Mouse (Mus musculus) v-Abl transformed pro-B cells (cell line): ENCODE data around the gene Psat1.

ENCODE experiments used
- in situ Hi-C, 2 experiments: fragments of 400-800 bp; cut with MboI; formaldehyde crosslinking; loops; one replicate each; pipeline ENCODE4 v1.15.1; 2025; ENCODE audit not compliant: unreplicated experiment in 2 of 2

The Psat1 gene

DNA sequence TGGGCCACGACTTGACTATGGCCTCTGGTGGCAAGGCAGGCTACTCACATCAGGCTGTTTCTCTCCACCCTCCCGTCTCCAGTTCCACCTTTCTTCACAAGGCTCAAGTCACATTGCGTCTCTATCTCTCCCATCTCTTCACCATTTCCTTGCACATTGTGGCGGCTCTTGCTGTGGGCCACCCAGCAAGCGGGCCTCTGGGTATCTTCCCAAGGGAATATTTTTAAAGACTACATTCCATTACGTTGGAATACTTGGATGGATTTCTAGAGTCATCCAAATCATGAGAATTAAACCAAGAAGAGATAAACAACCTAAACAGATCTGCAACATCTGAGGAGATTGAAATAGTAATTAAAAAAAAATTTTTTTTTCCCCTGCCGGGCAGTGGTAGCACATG is at the start of gene Psat1:
Psat1 (minus strand) TSS at position 101 of the 400 bp plus-strand sequence.
- in situ Hi-C loops, result no loop called here

DNA sequence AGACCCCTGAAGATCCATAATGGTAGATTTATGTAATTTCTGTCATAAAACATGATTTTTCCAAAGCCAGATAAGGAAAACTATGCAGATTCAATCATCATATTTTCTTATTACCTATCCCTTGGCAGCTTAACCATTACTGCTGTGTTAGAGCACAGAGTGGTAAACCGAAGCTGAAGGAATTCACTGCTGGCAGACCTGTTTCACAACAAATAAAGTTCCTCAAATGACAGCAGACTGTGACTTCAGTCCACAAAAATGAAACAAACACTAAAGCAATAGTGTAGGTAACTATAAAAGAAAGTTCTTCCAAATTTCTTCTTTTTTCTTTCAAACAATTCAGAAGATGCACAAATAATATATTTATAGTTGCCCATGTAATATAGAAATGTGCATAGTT is 43.0 kb upstream of the Psat1 start:
- in situ Hi-C loops, result loop anchor here (10.0 to 25.0 kb wide), 4 partner anchors 795 to 2003 kb away; partner anchors contain the start of gene Vps13a (in 1 of the 2)

DNA sequence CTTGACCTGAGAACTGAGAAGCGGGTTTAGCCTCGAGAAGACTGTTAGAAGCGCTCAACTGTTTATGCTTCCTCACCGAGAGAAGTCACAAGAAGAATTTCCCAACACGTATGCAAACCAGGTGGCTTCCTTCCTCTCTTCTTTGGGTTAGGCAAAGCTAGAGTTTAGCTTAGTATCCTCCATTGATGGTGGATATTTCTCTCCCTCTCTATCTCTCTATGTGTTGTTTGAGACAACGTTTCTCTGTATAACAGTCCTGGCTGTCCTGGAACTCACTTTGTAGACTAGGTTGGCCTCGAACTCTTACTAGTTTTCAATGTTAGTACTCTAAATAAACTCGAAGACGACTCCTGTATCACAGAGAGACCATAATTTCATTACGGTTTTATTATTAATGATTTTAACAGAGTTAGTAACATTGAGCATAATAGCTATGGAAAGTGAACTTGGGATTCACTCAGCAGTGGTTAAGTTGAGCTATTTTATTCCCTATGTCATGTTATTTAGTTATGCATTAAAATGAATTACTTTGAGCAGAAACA is 38.1 kb upstream of the Psat1 start:
- in situ Hi-C loops, result loop anchor here (10.0 to 25.0 kb wide), 5 partner anchors 180 to 1998 kb away; no protein-coding TSS in a partner anchor

GRCm38 (mm10) chr19:15984449-15985171 is 37.5 kb upstream of the Psat1 start, which contains the start of gene Cep78:
Gene Cep78 (minus strand): TSS chr19:15984989.
- in situ Hi-C loops, result loop anchor here (10.0 to 25.0 kb wide), 5 partner anchors 180 to 1997 kb away; no protein-coding TSS in a partner anchor

DNA sequence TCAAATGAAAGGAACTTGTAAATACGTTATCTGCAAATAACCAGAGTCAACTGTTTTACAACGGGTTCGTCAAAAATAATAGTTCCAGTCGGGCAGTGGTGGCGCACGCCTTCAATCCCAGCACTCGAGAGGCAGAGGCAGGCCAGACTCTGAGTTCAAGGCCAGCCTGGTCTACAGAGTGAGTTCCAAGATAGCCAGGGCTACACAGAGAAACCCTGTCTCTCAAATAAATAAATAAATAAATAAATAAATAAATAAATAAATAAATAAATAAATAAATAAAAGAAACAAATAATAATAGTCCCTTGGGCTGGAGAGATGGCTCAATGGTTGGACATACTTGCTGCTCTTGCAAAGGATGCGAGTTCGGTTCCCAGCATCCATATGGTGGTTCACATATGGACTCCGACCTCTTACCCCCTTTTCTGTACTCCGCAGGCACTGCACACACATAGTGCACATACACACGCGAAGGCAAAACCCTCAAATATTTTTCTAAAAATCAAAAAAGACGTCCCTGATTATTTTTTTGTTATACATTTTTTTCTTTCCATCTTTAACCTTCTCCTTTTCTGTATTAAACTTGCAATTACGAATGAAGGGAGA is 36.7 kb upstream of the Psat1 start:
- in situ Hi-C loops, result loop anchor here (10.0 to 25.0 kb wide), 5 partner anchors 179 to 1997 kb away; no protein-coding TSS in a partner anchor

DNA sequence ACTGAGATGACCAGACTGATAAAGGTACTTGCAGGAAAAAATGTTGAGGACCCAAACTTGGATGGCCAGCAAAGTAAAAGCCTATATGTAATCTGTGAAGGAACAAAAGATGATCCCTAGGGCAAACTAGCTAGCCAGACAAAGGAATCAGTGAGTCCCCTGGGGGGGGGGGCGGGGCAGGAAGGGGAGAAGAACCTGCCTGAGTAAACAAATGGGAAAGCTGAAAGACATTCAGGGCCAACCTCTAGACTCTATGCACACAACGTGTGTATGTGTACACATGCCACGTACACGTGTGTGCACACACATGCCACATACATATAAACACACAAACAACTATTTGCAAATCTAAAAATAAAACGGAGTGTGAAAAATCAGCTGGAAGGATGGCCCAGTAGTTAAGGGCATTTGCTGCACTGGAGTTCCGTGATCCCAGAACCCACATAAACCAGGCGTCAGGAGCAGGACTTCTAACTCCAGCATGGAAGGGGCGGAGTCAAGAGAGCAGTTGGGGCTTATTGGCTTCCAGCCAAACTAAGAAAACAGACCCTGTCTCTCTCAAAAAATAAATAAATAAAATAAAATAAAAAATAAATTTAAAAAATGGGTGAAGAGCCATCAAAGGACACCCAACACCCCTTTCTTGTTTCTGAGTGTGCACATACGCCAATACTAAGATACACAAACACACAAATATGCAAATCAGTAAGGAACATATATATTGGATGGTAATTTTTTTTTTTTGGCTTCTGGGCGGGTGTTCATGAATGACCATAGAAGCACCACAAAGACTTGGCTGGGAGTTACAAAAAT is 36.0 kb upstream of the Psat1 start:
- in situ Hi-C loops, result loop anchor here (10.0 to 25.0 kb wide), 5 partner anchors 178 to 1996 kb away; no protein-coding TSS in a partner anchor

DNA sequence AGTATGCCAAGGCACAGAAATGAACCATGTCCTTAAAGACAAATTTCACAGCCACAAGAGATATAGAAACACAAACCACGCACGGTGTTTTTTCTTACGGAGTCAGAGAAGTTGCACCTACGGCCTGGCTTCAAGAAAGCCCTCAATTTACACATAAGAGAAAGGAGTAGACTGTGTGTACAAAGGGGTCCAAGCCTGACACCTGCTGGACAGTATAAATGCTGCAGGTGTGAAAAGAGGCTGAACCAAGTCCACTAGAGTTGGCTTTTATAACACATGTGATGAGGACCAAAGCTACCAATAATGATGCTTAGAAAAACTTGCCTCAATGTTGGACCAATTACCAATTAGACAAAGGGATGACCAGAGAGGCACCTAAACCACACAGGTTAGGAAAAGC is 34.7 kb upstream of the Psat1 start:
- in situ Hi-C loops, result loop anchor here (10.0 to 25.0 kb wide), 5 partner anchors 177 to 1995 kb away; no protein-coding TSS in a partner anchor

DNA sequence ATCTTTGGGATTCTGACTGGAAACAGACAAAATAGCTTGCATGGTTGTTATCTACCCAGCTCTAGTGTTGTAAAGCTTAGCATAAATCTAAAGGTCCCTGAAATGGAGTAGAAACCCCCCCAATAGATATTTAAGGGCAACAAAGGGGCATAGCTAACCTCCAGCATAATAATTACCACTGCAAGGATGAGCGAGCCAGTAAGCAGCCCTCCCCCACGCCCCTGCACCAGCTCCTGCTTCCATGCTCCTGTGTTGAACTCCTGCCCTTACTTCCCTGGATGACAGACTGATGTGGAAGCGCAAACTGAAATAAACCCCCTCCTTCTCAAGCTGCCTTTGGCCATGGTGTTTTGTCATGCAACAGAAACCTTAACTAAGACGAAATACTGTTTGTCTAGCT is 26.2 kb upstream of the Psat1 start:
- in situ Hi-C loops, result loop anchor here in 1 of 2 experiments (25.0 kb wide), 1 partner anchor 1386 kb away; the partner anchor contains the start of gene Tle4

DNA sequence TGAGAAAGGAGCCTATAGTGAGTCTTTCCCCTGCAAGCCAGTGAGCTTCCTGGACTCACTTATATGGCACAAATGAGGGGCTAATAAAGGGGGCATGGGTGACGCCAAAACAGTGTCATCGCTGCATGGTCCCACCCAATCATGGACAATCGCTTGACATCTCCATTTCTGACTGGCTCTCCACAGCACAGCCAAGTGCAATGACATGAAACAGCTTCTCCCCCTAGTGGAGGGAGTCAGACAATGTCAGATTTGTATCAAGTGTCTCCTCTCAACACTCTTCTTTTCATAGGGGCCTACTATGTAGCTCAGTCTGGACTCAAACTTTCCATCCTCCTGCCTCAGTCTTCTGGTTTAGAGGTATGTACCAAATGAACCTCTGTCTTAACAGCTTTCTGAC is 17.9 kb upstream of the Psat1 start:
- in situ Hi-C loops, result loop anchor here (5.0 to 25.0 kb wide), 5 partner anchors 88 to 1378 kb away; partner anchors contain the start of gene Tle4 (in 1 of the 2)

GRCm38 (mm10) chr19:15964533-15964932 is 17.4 kb upstream of the Psat1 start:
- in situ Hi-C loops, result loop anchor here (10.0 to 25.0 kb wide), 4 partner anchors 90 to 1377 kb away; partner anchors contain the start of gene Tle4 (in 1 of the 2)

GRCm38 (mm10) chr19:15963011-15963695 is 16.0 kb upstream of the Psat1 start:
- in situ Hi-C loops, result loop anchor here (10.0 to 25.0 kb wide), 4 partner anchors 88 to 1376 kb away; partner anchors contain the start of gene Tle4 (in 1 of the 2)

DNA sequence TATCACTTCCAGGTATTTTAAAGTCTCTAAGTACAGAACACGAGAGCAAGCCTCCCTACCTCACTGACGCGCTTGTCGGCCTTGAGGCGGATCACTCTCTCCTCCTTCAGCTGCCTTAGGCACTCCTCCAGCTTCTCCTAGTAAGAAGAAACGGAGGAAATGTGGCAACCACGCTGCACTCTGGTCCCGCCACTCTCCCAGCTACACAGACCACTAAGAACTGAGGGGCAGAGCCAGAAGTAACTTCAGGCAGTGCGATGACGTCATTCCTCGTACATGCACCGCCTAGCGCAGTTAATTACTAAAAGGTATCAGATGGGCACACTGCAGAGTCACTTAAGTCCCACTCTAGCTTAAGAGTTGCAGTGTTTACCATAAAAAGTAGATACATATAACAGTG is 15.2 kb upstream of the Psat1 start:
- in situ Hi-C loops, result loop anchor here (10.0 to 25.0 kb wide), 4 partner anchors 88 to 1375 kb away; partner anchors contain the start of gene Tle4 (in 1 of the 2)

DNA sequence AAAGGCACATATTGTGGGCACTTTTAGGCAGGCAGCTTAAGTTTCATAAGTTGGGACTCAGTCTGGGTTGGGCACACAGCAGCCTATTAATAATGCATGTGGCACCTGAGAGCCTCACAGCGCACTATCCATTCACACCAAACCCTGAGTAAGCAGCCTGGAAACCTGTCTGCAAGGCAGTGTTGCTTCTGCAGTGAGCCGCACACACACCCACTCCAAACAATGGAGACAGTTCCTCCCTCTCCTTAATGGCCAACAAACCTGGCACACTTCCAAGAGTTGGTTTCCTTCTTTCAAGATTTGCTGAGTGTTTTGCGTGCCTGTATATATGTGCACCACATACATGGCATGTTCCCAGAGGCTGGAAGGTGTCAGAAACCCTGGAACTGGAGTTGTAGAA is 3.1 kb upstream of the Psat1 start:
- in situ Hi-C loops, result loop anchor here in 1 of 2 experiments (25.0 kb wide), 1 partner anchor 1363 kb away; the partner anchor contains the start of gene Tle4

GRCm38 (mm10) chr19:15948867-15949266 is 1.7 kb upstream of the Psat1 start:
- in situ Hi-C loops, result no loop called here

GRCm38 (mm10) chr19:15948426-15948825 is 1.3 kb upstream of the Psat1 start:
- in situ Hi-C loops, result no loop called here

DNA sequence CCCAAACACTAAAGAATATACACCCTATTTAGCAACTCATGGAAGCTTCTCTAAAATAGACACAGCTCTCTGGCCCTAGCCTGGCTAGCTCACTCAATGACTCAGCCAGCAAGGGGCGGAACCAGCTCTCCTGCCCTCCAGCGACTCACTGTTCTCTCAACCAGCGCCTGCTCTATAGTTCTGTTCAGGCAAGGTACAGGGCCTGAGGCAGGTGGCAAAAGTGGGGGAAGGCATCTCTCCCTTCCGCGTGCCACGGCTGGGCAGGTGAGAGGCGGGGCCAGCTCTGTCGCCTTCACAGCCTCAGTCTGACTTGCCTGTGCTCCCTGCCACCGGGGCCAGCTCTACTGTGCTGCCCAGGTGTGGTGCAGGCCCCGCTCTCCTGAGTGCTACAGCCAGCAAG is 474 bp downstream of the Psat1 start:
- in situ Hi-C loops, result no loop called here

- in situ Hi-C loops, result no loop called here
These were observed 4.1 kb downstream of the Psat1 start for GRCm38 (mm10) chr19:15943117-15943423.

DNA sequence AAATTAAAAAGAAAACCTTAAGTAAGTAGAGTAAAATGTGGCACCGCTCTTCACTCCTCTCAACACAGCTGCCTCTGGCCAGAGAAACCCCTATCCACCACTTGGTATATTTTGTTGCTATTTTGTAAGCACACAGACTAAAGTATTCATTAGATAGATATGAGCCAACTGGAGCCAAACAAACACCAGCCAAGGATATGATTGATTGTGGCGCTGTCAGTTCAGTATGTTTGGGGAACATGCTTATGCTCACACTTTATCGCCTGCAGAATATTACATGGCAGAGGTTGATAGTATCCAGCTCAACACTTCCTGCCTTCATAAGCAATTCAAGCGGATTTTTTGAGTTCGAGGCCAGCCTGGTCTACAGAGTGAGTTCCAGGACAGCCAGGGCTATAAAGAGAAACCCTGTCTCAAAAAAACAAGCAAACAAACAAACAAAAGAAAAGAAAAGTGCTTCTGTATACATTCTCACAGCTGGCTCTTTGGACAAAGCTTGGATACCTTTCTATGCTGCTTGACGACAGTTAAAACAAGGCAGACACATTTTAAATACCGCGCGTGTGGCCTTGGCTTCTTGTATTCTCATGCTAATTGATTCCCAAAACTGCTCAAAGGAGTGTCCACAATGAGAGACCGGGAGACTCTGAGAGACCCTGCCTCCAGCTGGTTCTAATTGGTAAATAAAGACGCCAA is 4.6 kb downstream of the Psat1 start:
- in situ Hi-C loops, result no loop called here

DNA sequence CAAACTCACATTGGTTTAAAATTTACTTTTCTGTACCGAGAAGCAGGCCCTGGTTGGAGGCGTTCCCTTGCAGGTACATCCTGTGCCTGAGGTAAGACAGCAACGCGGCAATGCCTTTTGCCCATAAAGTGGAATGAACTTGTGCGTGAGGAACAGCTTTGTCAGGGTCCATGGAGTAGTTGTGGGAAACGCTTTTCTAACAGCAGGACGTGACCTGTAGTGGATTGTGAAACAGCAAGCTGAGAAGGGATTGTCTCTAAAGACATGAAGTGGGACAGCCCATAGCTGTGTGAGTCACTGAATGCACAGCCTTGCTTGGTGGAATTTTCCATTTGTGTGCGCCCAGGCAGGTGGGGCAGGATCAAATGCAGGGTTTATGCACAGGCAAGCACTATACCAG is 5.7 kb downstream of the Psat1 start:
- in situ Hi-C loops, result no loop called here
